Mouse (Mus musculus) WW6 (cell line): ENCODE measurements around the gene Cutc.
A peak's percentile ranks its signal among the peaks of the same experiment; 100 is the strongest.

Experiments
- DNase-seq: peaks from one replicate; pipeline ENCODE4 v3.0.0-alpha.2; 2013; ENCODE audit warnings: low read depth, low spot score

Cutc gene

GRCm38 (mm10) chr19:43753226-43753835 lies 535 bp downstream of the Cutc start:
- peak; percentile 55 for DNase-seq

- DNase-seq, result no peak
Measured at GRCm38 (mm10) chr19:43754237-43754636, 1.4 kb downstream of the Cutc start.

GRCm38 (mm10) chr19:43754872-43755271 lies 2.1 kb downstream of the Cutc start:
- DNase-seq, result no peak

GRCm38 (mm10) chr19:43760504-43760903 lies 7.7 kb downstream of the Cutc start:
- DNase-seq, result peak; percentile 48

- no peak for DNase-seq
Measured at GRCm38 (mm10) chr19:43761543-43762256, 8.9 kb downstream of the Cutc start.

- no peak for DNase-seq
Measured at GRCm38 (mm10) chr19:43762410-43762809, 9.6 kb downstream of the Cutc start.

- no peak for DNase-seq
Measured at GRCm38 (mm10) chr19:43766451-43766850, 13.7 kb downstream of the Cutc start.

- DNase-seq, result no peak
Measured at GRCm38 (mm10) chr19:43767549-43768322, 14.9 kb downstream of the Cutc start.

GRCm38 (mm10) chr19:43769366-43769960 lies 16.7 kb downstream of the Cutc start:
- no peak for DNase-seq

- DNase-seq, result no peak
Measured at GRCm38 (mm10) chr19:43770584-43770983, 17.8 kb downstream of the Cutc start.

- no peak for DNase-seq
Measured at GRCm38 (mm10) chr19:43771499-43771969, 18.7 kb downstream of the Cutc start.

GRCm38 (mm10) chr19:43772311-43772710 lies 19.5 kb downstream of the Cutc start:
- no peak for DNase-seq

- no peak for DNase-seq
Measured at GRCm38 (mm10) chr19:43775433-43775832, 22.6 kb downstream of the Cutc start.

GRCm38 (mm10) chr19:43776561-43776960 lies 23.8 kb downstream of the Cutc start:
- no peak for DNase-seq

GRCm38 (mm10) chr19:43777308-43777707 lies 24.5 kb downstream of the Cutc start:
- no peak for DNase-seq

- no peak for DNase-seq
Measured at GRCm38 (mm10) chr19:43780391-43780790, 27.6 kb downstream of the Cutc start.

- DNase-seq, result no peak
Measured at GRCm38 (mm10) chr19:43781980-43782379, 29.2 kb downstream of the Cutc start, which contains the start of gene Abcc2. Abcc2 (plus strand) TSS chr19:43782192.

- no peak for DNase-seq
Measured at GRCm38 (mm10) chr19:43784761-43785160, 32.0 kb downstream of the Cutc start.

GRCm38 (mm10) chr19:43786249-43787026 lies 33.6 kb downstream of the Cutc start:
- no peak for DNase-seq

- no peak for DNase-seq
Measured at GRCm38 (mm10) chr19:43789817-43790216, 37.0 kb downstream of the Cutc start.

GRCm38 (mm10) chr19:43792537-43792936 lies 39.7 kb downstream of the Cutc start:
- DNase-seq, result no peak
